Mouse (Mus musculus) heart, embryonic 16.5 days (tissue): ENCODE data around the gene Galk2. TPM values are rescaled to one million over a fixed set of nuclear protein-coding genes. Genes with fewer than 3 reads are reported as not detected.
A peak's percentile ranks its signal among the peaks of the same experiment; 100 is the strongest.

ENCODE experiments used
- ATAC-seq: fragments of 200-750 bp; cut with Nextera tagmentation; replicated peaks from 2 replicates; pipeline ENCODE4 v1.8.0; 2017; ENCODE audit warnings: moderate number of reproducible peaks; ENCODE audit not compliant: insufficient read depth, low FRiP score; ENCODE audit errors: extremely low read depth
- H3K27ac ChIP-seq: fragments of 300-500 bp; sonication (generic); 2 replicates; pipeline ENCODE4 v1.5.1; 2014; ENCODE audit warnings: mild to moderate bottlenecking, low read length, control low read depth, moderate library complexity
- H3K27me3 ChIP-seq: fragments of 300-500 bp; sonication (generic); 2 replicates; pipeline ENCODE4 v1.6.1; 2014; ENCODE audit warnings: low read length, mixed read lengths; ENCODE audit not compliant: control insufficient read depth, insufficient read depth
- H3K36me3 ChIP-seq: fragments of 300-500 bp; sonication (generic); 2 replicates; pipeline ENCODE4 v1.6.1; 2014; ENCODE audit not compliant: control insufficient read depth, insufficient read depth
- H3K4me1 ChIP-seq: fragments of 300-500 bp; sonication (generic); 2 replicates; pipeline ENCODE4 v1.6.1; 2014; ENCODE audit warnings: low read length, mixed read lengths; ENCODE audit not compliant: control insufficient read depth, insufficient read depth
- H3K4me2 ChIP-seq: fragments of 300-500 bp; sonication (generic); 2 replicates; pipeline ENCODE4 v1.6.1; 2014; ENCODE audit warnings: low read depth, mild to moderate bottlenecking, control low read depth, low read length
- H3K4me3 ChIP-seq: fragments of 300-500 bp; sonication (generic); 2 replicates; pipeline ENCODE4 v1.5.1; 2014; ENCODE audit warnings: mild to moderate bottlenecking, control low read depth, low read length
- H3K9ac ChIP-seq: fragments of 300-500 bp; sonication (generic); 2 replicates; pipeline ENCODE4 v1.6.1; 2014; ENCODE audit warnings: low read length, control low read depth
- H3K9me3 ChIP-seq: fragments of 300-500 bp; sonication (generic); replicated peaks from 2 replicates; pipeline ENCODE4 v1.6.1; 2016; ENCODE audit warnings: low read length; ENCODE audit not compliant: control insufficient read depth
- WGBS: fragments of 180-500 bp; shearing (Covaris S2); extraction: QIAGEN DNeasy Blood & Tissue Kit; methylation state at CpG from one replicate; pipeline ENCODE4 v1.1.7; 2014; 5-methylcytosine and 5-hydroxymethylcytosine counted together
- polyA plus RNA-seq: library from polyadenylated mRNA; unstranded; fragments of >200 nt; fragmentation: Nextera tagmentation; extraction: Ambion mirVana; gene quantifications from 2 replicates; pipeline ENCODE4 v1.2.1, GENCODE M21; 2015

The Galk2 gene
- polyA plus RNA-seq, 1 experiment from 2014 or later = 32.4 TPM

GRCm38 (mm10) chr2:125838708-125839284 lies 20.1 kb upstream of the Galk2 start:
- Histone ChIP-seq H3K4me2 (no peak overlapping the region), H3K4me3 (no peak overlapping the region), H3K27me3 (no peaks in the 10 kb centered on the region), H3K36me3 (peaks cover 34% of the 10 kb centered on the region), H3K4me1 (no peaks in the 10 kb centered on the region), H3K9ac (no peak overlapping the region), H3K9me3 (no peaks in the 10 kb centered on the region), H3K27ac (no peak overlapping the region)
- ATAC-seq = no peak
- WGBS = 69% methylated on average over 2 of the region's 2 CpGs

GRCm38 (mm10) chr2:125851237-125851636 lies 7.7 kb upstream of the Galk2 start:
- H3K36me3 ChIP-seq = peaks cover 6% of the 10 kb centered on the region
- no peak overlapping the region for H3K4me3 ChIP-seq
- 57% methylated on average over 2 of the region's 2 CpGs for WGBS
- no peaks in the 10 kb centered on the region for H3K27me3 ChIP-seq
- H3K9me3 ChIP-seq = no peaks in the 10 kb centered on the region
- H3K27ac ChIP-seq = no peak overlapping the region
- no peak for ATAC-seq
- H3K4me1 ChIP-seq = peaks cover 2% of the 10 kb centered on the region; the same call in 1 of the 2 replicates
- no peak overlapping the region for H3K9ac ChIP-seq
- H3K4me2 ChIP-seq = no peak overlapping the region

GRCm38 (mm10) chr2:125857707-125858106 lies 1.2 kb upstream of the Galk2 start:
- Histone ChIP-seq H3K4me3 (peak overlapping the region; percentile 72; the same call in 1 of the 2 replicates), H3K9me3 (no peaks in the 10 kb centered on the region), H3K4me2 (peak overlapping the region; percentile 85), H3K9ac (peak overlapping the region; percentile 92; the same call in 1 of the 2 replicates), H3K27ac (no peak overlapping the region), H3K4me1 (peaks cover 7% of the 10 kb centered on the region), H3K27me3 (no peaks in the 10 kb centered on the region), H3K36me3 (no peaks in the 10 kb centered on the region)
- 33% methylated on average over 3 of the region's 3 CpGs for WGBS
- ATAC-seq = no peak

GRCm38 (mm10) chr2:125863799-125864198 lies 4.9 kb downstream of the Galk2 start:
- no peak for ATAC-seq
- 63% methylated on average over 3 of the region's 3 CpGs for WGBS
- H3K9ac ChIP-seq = no peak overlapping the region

GRCm38 (mm10) chr2:125864551-125864950 lies 5.6 kb downstream of the Galk2 start:
- Histone ChIP-seq H3K4me3 (no peak overlapping the region), H3K9ac (no peak overlapping the region), H3K36me3 (no peaks in the 10 kb centered on the region), H3K27me3 (no peaks in the 10 kb centered on the region), H3K9me3 (no peaks in the 10 kb centered on the region), H3K4me2 (no peak overlapping the region), H3K27ac (no peak overlapping the region), H3K4me1 (peaks cover 4% of the 10 kb centered on the region)
- WGBS = 83% methylated on average over 1 of the region's 1 CpGs
- ATAC-seq = no peak

More at GRCm38 (mm10) chr2:125863799-125864198, 4.9 kb downstream of the Galk2 start:
- no peaks in the 10 kb centered on the region for H3K36me3 ChIP-seq
- no peak overlapping the region for H3K4me3 ChIP-seq
- H3K27ac ChIP-seq = no peak overlapping the region
- peaks cover 4% of the 10 kb centered on the region for H3K4me1 ChIP-seq
- no peak overlapping the region for H3K4me2 ChIP-seq
- no peaks in the 10 kb centered on the region for H3K9me3 ChIP-seq
- no peaks in the 10 kb centered on the region for H3K27me3 ChIP-seq

GRCm38 (mm10) chr2:125865585-125865984 lies 6.7 kb downstream of the Galk2 start:
- H3K4me1 ChIP-seq = peaks cover 4% of the 10 kb centered on the region
- H3K27ac ChIP-seq = no peak overlapping the region
- no peaks in the 10 kb centered on the region for H3K36me3 ChIP-seq
- no peaks in the 10 kb centered on the region for H3K9me3 ChIP-seq
- no peaks in the 10 kb centered on the region for H3K27me3 ChIP-seq
- H3K4me3 ChIP-seq = peak overlapping the region; percentile 79
- H3K9ac ChIP-seq = peak overlapping the region; percentile 77; the same call in 1 of the 2 replicates
- ATAC-seq = no peak
- peak overlapping the region; percentile 84 for H3K4me2 ChIP-seq

- Histone ChIP-seq H3K9me3 (no peaks in the 10 kb centered on the region), H3K9ac (peak overlapping the region; percentile 77), H3K27ac (peak overlapping the region; percentile 24; the same call in 1 of the 2 replicates), H3K36me3 (no peaks in the 10 kb centered on the region), H3K4me2 (peak overlapping the region; percentile 84), H3K4me3 (peak overlapping the region; percentile 79), H3K27me3 (no peaks in the 10 kb centered on the region), H3K4me1 (peaks cover 4% of the 10 kb centered on the region)
- ATAC-seq = peak; percentile 88
- WGBS = 2% methylated on average over 23 of the region's 23 CpGs
Observed at GRCm38 (mm10) chr2:125866058-125866740, 7.3 kb downstream of the Galk2 start.

GRCm38 (mm10) chr2:125868301-125868700 lies 9.4 kb downstream of the Galk2 start:
- Histone ChIP-seq H3K27me3 (no peaks in the 10 kb centered on the region), H3K27ac (no peak overlapping the region), H3K4me2 (no peak overlapping the region), H3K9ac (no peak overlapping the region), H3K9me3 (no peaks in the 10 kb centered on the region), H3K4me1 (peaks cover 4% of the 10 kb centered on the region), H3K4me3 (no peak overlapping the region), H3K36me3 (peaks cover 3% of the 10 kb centered on the region; the same call in 1 of the 2 replicates)
- ATAC-seq = no peak
- WGBS = 76% methylated on average over 3 of the region's 3 CpGs

GRCm38 (mm10) chr2:125870159-125870558 lies 11.2 kb downstream of the Galk2 start:
- no peak overlapping the region for H3K4me3 ChIP-seq
- no peak overlapping the region for H3K9ac ChIP-seq
- H3K27me3 ChIP-seq = no peaks in the 10 kb centered on the region
- WGBS = 81% methylated on average over 3 of the region's 3 CpGs
- peaks cover 4% of the 10 kb centered on the region for H3K4me1 ChIP-seq
- no peaks in the 10 kb centered on the region for H3K9me3 ChIP-seq
- H3K27ac ChIP-seq = no peak overlapping the region
- H3K4me2 ChIP-seq = no peak overlapping the region
- peaks cover 3% of the 10 kb centered on the region; the same call in 1 of the 2 replicates for H3K36me3 ChIP-seq
- no peak for ATAC-seq
